Mouse (Mus musculus): ENCODE measurements around the gene Tff3. TPM values are rescaled to one million over a fixed set of nuclear protein-coding genes. Genes with fewer than 3 reads are reported as not detected.

Gene Tff3
- polyA plus RNA-seq, 1 experiment from 2014 or later: 0.97 TPM

DNA sequence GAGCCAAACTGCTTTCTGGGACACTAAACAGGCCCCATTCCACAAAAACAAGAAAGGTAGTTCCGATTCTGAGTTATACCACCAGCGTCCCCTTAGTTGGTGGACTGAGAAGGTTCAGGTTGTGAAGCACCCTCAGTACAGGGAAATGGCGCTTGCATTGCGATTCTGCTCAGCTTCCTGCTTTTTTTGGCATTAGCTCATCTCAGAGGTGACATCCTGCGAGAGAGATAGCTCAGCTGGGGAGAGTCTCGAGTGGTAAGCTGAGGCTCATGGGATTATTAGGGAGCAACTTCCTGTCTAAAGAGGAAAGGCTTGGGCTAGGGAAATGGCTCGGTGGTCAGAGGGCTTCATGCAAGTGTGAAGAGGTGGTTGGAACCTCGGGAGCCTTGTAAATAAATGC lies 39.6 kb downstream of the Tff3 start:
- 80% methylated on average over 8 of the region's 8 CpGs for WGBS
- peak overlapping the region; percentile 68; the same call in 1 of the 2 replicates for H3K27ac ChIP-seq
- H3K9ac ChIP-seq (replicated peaks): no peak overlapping the region
- H3K27me3 ChIP-seq: no peaks in the 10 kb centered on the region
- ATAC-seq: no peak
- no peak overlapping the region for H3K4me3 ChIP-seq (replicated peaks)
- peaks cover 10% of the 10 kb centered on the region for H3K36me3 ChIP-seq
- H3K9me3 ChIP-seq: no peaks in the 10 kb centered on the region; the same call in 1 of the 2 replicates
- peaks cover 54% of the 10 kb centered on the region for H3K4me1 ChIP-seq (replicated peaks)
- H3K4me2 ChIP-seq (replicated peaks): no peak overlapping the region

DNA sequence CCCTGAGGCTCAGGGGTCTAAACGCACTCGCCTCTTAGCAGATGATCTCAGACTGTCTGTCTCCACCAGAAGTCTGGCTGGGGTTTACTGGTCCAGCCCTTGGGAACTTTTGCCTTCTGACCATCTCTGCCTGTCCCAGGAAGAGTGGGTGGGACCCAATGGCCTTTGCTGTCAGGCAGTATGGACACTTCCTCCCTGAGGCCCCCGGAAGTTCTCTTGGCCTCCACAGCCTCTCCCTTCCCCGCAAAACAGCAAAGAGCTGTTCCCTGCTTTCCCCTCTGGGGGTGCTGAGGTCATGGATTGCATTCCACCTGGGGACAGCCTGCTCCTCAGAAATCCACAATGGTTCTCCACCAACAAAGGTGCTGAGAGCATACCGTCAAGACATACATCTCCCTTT lies 40.7 kb downstream of the Tff3 start:
- Histone ChIP-seq H3K27ac (no peak overlapping the region), H3K4me3 (replicated peaks) (no peak overlapping the region), H3K36me3 (peaks cover 8% of the 10 kb centered on the region; the same call in 1 of the 2 replicates), H3K27me3 (no peaks in the 10 kb centered on the region), H3K9me3 (no peaks in the 10 kb centered on the region; the same call in 1 of the 2 replicates), H3K4me1 (replicated peaks) (peaks cover 45% of the 10 kb centered on the region), H3K9ac (replicated peaks) (0 out of 2 replicates have a peak overlapping the region, but pooled peaks have one; percentile 5), H3K4me2 (replicated peaks) (no peak overlapping the region)
- no peak for ATAC-seq
- WGBS: 64% methylated on average over 5 of the region's 5 CpGs

GRCm38 (mm10) chr17:31086196-31086595 lies 43.2 kb downstream of the Tff3 start:
- 92% methylated on average over 7 of the region's 7 CpGs for WGBS
- no peaks in the 10 kb centered on the region for H3K36me3 ChIP-seq
- no peaks in the 10 kb centered on the region for H3K27me3 ChIP-seq
- no peak overlapping the region for H3K4me3 ChIP-seq (replicated peaks)
- no peak overlapping the region for H3K4me2 ChIP-seq (replicated peaks)
- H3K4me1 ChIP-seq (replicated peaks): peaks cover 41% of the 10 kb centered on the region
- no peak for ATAC-seq
- H3K9me3 ChIP-seq: no peaks in the 10 kb centered on the region
- H3K9ac ChIP-seq (replicated peaks): no peak overlapping the region
- no peak overlapping the region for H3K27ac ChIP-seq

- H3K9ac ChIP-seq (replicated peaks): no peak overlapping the region
- no peaks in the 10 kb centered on the region for H3K9me3 ChIP-seq
- no peak overlapping the region for H3K4me2 ChIP-seq (replicated peaks)
- H3K36me3 ChIP-seq: no peaks in the 10 kb centered on the region
- no peaks in the 10 kb centered on the region for H3K27me3 ChIP-seq
- no peak overlapping the region for H3K27ac ChIP-seq
- 91% methylated on average over 3 of the region's 3 CpGs for WGBS
- no peak overlapping the region for H3K4me3 ChIP-seq (replicated peaks)
- no peak for ATAC-seq
- H3K4me1 ChIP-seq (replicated peaks): peaks cover 39% of the 10 kb centered on the region
Observed at GRCm38 (mm10) chr17:31085519-31085918, 43.9 kb downstream of the Tff3 start.

DNA sequence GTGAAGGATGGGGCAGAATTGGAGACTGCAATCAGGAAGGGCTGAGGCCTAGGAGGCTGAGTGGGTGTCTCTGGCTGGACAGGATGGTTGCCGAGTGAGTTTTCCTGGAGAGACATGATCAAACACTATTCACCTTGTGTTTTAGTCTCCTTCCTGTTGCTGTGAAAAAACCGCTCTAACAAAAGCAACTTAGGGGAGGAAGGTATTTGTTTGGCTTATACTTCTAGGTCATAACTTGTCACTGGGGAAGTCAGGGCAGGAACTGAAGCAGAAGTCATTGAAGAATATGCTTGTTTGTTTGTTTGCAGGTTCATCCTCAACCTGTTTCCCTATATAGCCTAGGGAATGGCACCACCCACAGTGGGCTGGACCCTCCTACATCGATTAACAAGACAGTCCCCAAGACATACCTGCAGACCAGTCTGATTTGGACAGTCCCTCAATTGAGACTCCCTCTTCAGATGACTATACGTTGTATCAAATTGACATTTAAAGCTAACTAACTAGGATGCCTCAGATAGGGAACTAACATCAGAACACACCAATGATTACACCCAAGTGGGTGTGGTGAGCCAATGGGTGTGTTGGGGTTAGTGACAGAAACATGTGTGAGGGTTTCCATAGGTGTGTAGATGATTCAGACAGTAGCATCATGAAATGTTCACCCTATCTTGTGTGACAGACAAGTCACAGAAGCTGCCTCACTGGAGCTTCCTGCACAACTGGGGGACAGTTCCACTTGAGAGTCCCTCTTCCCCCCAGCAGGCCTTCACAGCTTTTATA lies 47.0 kb downstream of the Tff3 start:
- Histone ChIP-seq H3K4me3 (replicated peaks) (no peak overlapping the region), H3K27me3 (no peaks in the 10 kb centered on the region), H3K9me3 (no peaks in the 10 kb centered on the region), H3K27ac (no peak overlapping the region), H3K4me2 (replicated peaks) (no peak overlapping the region), H3K4me1 (replicated peaks) (peaks cover 32% of the 10 kb centered on the region), H3K9ac (replicated peaks) (no peak overlapping the region), H3K36me3 (no peaks in the 10 kb centered on the region)
- ATAC-seq: no peak
- 90% methylated on average over 4 of the region's 4 CpGs for WGBS

- no peak overlapping the region for H3K4me3 ChIP-seq (replicated peaks)
- H3K27ac ChIP-seq: peak overlapping the region; percentile 57
- H3K36me3 ChIP-seq: no peaks in the 10 kb centered on the region
- WGBS: 58% methylated on average over 12 of the region's 12 CpGs
- H3K4me2 ChIP-seq (replicated peaks): no peak overlapping the region
- no peaks in the 10 kb centered on the region for H3K27me3 ChIP-seq
- peaks cover 47% of the 10 kb centered on the region for H3K4me1 ChIP-seq (replicated peaks)
- no peak for ATAC-seq
- H3K9ac ChIP-seq (replicated peaks): no peak overlapping the region
- no peaks in the 10 kb centered on the region for H3K9me3 ChIP-seq
Observed at GRCm38 (mm10) chr17:31079078-31079840, 50.2 kb downstream of the Tff3 start.

DNA sequence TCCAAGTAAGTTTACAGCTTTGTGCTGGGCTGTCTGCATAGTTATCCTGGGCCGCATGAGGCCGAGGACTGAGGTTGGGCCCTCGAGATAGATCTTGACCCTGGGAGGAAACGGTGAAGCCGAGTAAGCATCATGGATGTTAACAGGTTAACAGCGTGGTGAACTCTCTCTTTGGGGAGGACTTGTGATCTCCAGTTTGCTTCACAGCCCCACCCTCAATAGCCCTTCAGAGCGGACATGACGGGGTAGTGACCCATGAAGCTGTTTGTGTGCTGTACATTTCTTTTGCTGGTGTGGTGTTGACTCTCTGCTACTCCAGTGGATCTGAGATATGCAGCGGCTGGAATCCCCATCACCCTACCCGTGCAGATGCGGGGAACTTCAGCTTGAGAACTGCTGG lies 50.9 kb downstream of the Tff3 start:
- ATAC-seq: no peak
- Histone ChIP-seq H3K4me3 (replicated peaks) (no peak overlapping the region), H3K36me3 (no peaks in the 10 kb centered on the region), H3K27me3 (no peaks in the 10 kb centered on the region), H3K9me3 (no peaks in the 10 kb centered on the region), H3K27ac (0 out of 2 replicates have a peak overlapping the region, but pooled peaks have one; percentile 20), H3K9ac (replicated peaks) (no peak overlapping the region), H3K4me1 (replicated peaks) (peaks cover 54% of the 10 kb centered on the region), H3K4me2 (replicated peaks) (no peak overlapping the region)
- 82% methylated on average over 11 of the region's 11 CpGs for WGBS

- WGBS: 84% methylated on average over 5 of the region's 5 CpGs
- no peaks in the 10 kb centered on the region for H3K36me3 ChIP-seq
- no peak overlapping the region for H3K9ac ChIP-seq (replicated peaks)
- H3K27ac ChIP-seq: no peak overlapping the region
- no peaks in the 10 kb centered on the region for H3K27me3 ChIP-seq
- H3K4me1 ChIP-seq (replicated peaks): peaks cover 64% of the 10 kb centered on the region
- H3K9me3 ChIP-seq: no peaks in the 10 kb centered on the region
- no peak overlapping the region for H3K4me3 ChIP-seq (replicated peaks)
- no peak overlapping the region for H3K4me2 ChIP-seq (replicated peaks)
- no peak for ATAC-seq
Observed at GRCm38 (mm10) chr17:31077561-31077960, 51.9 kb downstream of the Tff3 start.

DNA sequence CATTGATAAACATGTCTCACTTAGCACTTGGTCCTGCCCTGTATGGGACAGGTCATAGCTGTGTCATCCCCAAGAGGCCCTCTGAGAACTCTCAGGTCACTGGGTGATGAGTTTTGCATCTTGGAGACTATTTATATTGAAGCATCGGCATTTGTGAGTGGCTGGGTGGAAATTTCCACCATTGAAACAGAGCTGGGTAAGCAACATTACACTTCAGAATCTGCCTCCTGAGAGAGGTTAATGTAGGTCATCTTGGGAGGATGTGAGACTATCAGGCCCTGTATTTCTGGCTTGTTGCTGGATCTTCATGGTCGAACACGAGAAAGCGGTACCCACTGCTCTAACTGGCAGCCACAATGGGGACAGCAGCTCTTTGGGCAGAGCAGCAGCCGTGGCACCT lies 54.0 kb downstream of the Tff3 start:
- Histone ChIP-seq H3K4me3 (replicated peaks) (no peak overlapping the region), H3K27me3 (no peaks in the 10 kb centered on the region), H3K9ac (replicated peaks) (no peak overlapping the region), H3K9me3 (no peaks in the 10 kb centered on the region), H3K36me3 (no peaks in the 10 kb centered on the region), H3K4me1 (replicated peaks) (peaks cover 73% of the 10 kb centered on the region), H3K4me2 (replicated peaks) (no peak overlapping the region), H3K27ac (no peak overlapping the region)
- no peak for ATAC-seq
- WGBS: 89% methylated on average over 5 of the region's 5 CpGs

Other genes starting within 250 kb of the Tff3 start
- 0.13 and 0.18 TPM in 2 replicates for gene Glp1r, start 227.8 kb downstream of the Tff3 start, polyA plus RNA-seq (2015; fragmentation: Nextera tagmentation; extraction: Ambion mirVana)
- gene Umodl1, start 175.0 kb downstream of the Tff3 start, polyA plus RNA-seq (2015; fragmentation: Nextera tagmentation; extraction: Ambion mirVana): 0.07 and 0.09 TPM in 2 replicates
- gene Abcg1, start 72.0 kb downstream of the Tff3 start, polyA plus RNA-seq (2015; fragmentation: Nextera tagmentation; extraction: Ambion mirVana): 21.8 and 24.4 TPM in 2 replicates
- not detected in 2 replicates for gene Tff2, start 14.6 kb upstream of the Tff3 start, polyA plus RNA-seq (2015; fragmentation: Nextera tagmentation; extraction: Ambion mirVana)
- gene Tff1, start 35.6 kb upstream of the Tff3 start, polyA plus RNA-seq (2015; fragmentation: Nextera tagmentation; extraction: Ambion mirVana): not detected in 2 replicates
- not detected in 2 replicates for gene Tmprss3, start 69.3 kb upstream of the Tff3 start, polyA plus RNA-seq (2015; fragmentation: Nextera tagmentation; extraction: Ambion mirVana)
- gene Ubash3a, start 78.2 kb upstream of the Tff3 start, polyA plus RNA-seq (2015; fragmentation: Nextera tagmentation; extraction: Ambion mirVana): 0.12 TPM in 1 of 2 replicates, not detected in the other
- gene Rsph1, start 147.7 kb upstream of the Tff3 start, polyA plus RNA-seq (2015; fragmentation: Nextera tagmentation; extraction: Ambion mirVana): 2.4 and 2.7 TPM in 2 replicates
- gene Slc37a1, start 157.1 kb upstream of the Tff3 start, polyA plus RNA-seq (2015; fragmentation: Nextera tagmentation; extraction: Ambion mirVana): 11.4 and 17.4 TPM in 2 replicates